In genomic region chr13:42095826-42096515, GRCm38 (mm10) we compare ENCODE assay signal across 11 mouse cellular contexts. TPM values are rescaled to one million over a fixed set of nuclear protein-coding genes. Genes with fewer than 3 reads are reported as not detected.
DNase-seq lines count a peak whose midpoint lies in the region; ATAC-seq and TF ChIP-seq lines count a peak whose summit lies in the region.
"Had no signal": no experiment of that assay in that cellular context is flagged by ENCODE, and none has a peak within 500 bp of the region (broad histone marks: within the 10 kb centered on the region; RNA-seq: fewer than 3 reads in every experiment).

No protein-coding gene starts in this region.

- in situ Hi-C loops in CH12.LX (cut with MboI; ENCODE audit: low pct_ligation_motif_present, low pct_unique_long_range_greater_than_20kb, low sequenced_read_pairs), result no loop called here

- no peak for TF ChIP-seq RAD21 in CH12.LX (IDR thresholded peaks at IDR 0.05; ENCODE audit: low read depth, low read length)

- no peak for TF ChIP-seq CTCF in CH12.LX (conservative IDR thresholded peaks at IDR 0.05 in 1 of 2, IDR thresholded peaks at IDR 0.05 in 1 of 2; ENCODE audit: low read depth in 2 of 2, low read length in 2 of 2)

- peak overlapping the region; percentile 58 for H3K9ac ChIP-seq in heart, embryonic 16.5 days (ENCODE audit: low read length)
- H3K9ac ChIP-seq in CH12.LX (ENCODE audit: insufficient read depth, low read depth), result peak overlapping the region; percentile 17; the same call in 1 of the 2 replicates
- H3K9ac ChIP-seq in hindbrain, embryonic 16.5 days (ENCODE audit: low read depth, low read length), result no peak overlapping the region; the same call in 1 of the 2 replicates
- H3K9ac ChIP-seq: lung, embryonic 14.5 days had no signal

- no peaks in the 10 kb centered on the region for H3K36me3 ChIP-seq in heart, embryonic 16.5 days (ENCODE audit: control insufficient read depth, insufficient read depth)
- H3K36me3 ChIP-seq in CH12.LX (replicated peaks in 1 of 2; ENCODE audit: control insufficient read depth in 1 of 2, insufficient read depth in 1 of 2, low read length in 1 of 2), result peaks cover 31 to 71% of the 10 kb centered on the region in 2 experiments
- H3K36me3 ChIP-seq in hindbrain, embryonic 16.5 days (ENCODE audit: control insufficient read depth, insufficient read depth, low read length), result no peaks in the 10 kb centered on the region

- DNase-seq in heart, adult 9 months (ENCODE audit: low spot score in 2 of 2), result no peak
- DNase-seq in CH12.LX (ENCODE audit: extremely low read depth), result peak; percentile 77
- peak; percentile 70 for DNase-seq in retina, postnatal 1 day
- DNase-seq in urinary bladder, postnatal 10 days (ENCODE audit: low spot score), result no peak
- DNase-seq in ovary, postnatal 14 days (ENCODE audit: low spot score), result no peak
- DNase-seq in c-Kit-positive CD71-positive TER-119-positive erythroid progenitor cells, embryonic 14.5 days (ENCODE audit: low spot score), result no peak
- DNase-seq: cerebellum, adult 8-10 months; kidney, adult 11 months; lung, embryonic 14.5 days had no signal

- H3K9me3 ChIP-seq in heart, embryonic 16.5 days (replicated peaks; ENCODE audit: control insufficient read depth, low read length), result peaks cover 5% of the 10 kb centered on the region; the same call in 1 of the 2 replicates
- peaks cover 7% of the 10 kb centered on the region for H3K9me3 ChIP-seq in CH12.LX (replicated peaks; ENCODE audit: low read length)
- no peaks in the 10 kb centered on the region for H3K9me3 ChIP-seq in hindbrain, embryonic 16.5 days (ENCODE audit: control insufficient read depth, low read length)

- TF ChIP-seq EP300 in CH12.LX (IDR thresholded peaks at IDR 0.05; ENCODE audit: low read length), result no peak; the same call in 1 of the 2 replicates

- dilution Hi-C loops in CH12.LX (cut with MboI; ENCODE audit: extremely low pct_ligation_motif_present, extremely low pct_unique_long_range_greater_than_20kb, low sequenced_read_pairs), result no loop called here

- 43% methylated on average over 10 of the region's 10 CpGs for WGBS in heart, embryonic 16.5 days
- WGBS in hindbrain, embryonic 16.5 days, result 71% methylated on average over 10 of the region's 10 CpGs

- no peak overlapping the region for H3K4me3 ChIP-seq in heart, embryonic 16.5 days (ENCODE audit: low read length)
- H3K4me3 ChIP-seq in CH12.LX (replicated peaks in 1 of 3; ENCODE audit: low read depth in 2 of 3, low read length in 2 of 3, poor library complexity in 1 of 3), result peak overlapping the region in 1 of 3 experiments; percentile 3
- H3K4me3 ChIP-seq in hindbrain, embryonic 16.5 days (ENCODE audit: low read length), result no peak overlapping the region

- H3K79me2 ChIP-seq in CH12.LX (replicated peaks; ENCODE audit: control insufficient read depth, extremely low read depth, insufficient read depth, poor library complexity, severe bottlenecking), result peaks cover 75% of the 10 kb centered on the region

- H3K27me3 ChIP-seq in heart, embryonic 16.5 days (ENCODE audit: control insufficient read depth, insufficient read depth, low read length), result no peaks in the 10 kb centered on the region
- H3K27me3 ChIP-seq in CH12.LX (replicated peaks), result no peaks in the 10 kb centered on the region
- H3K27me3 ChIP-seq in hindbrain, embryonic 16.5 days (replicated peaks; ENCODE audit: control insufficient read depth, insufficient read depth, low read length), result no peaks in the 10 kb centered on the region

- peak; percentile 65 for TF ChIP-seq POLR2A in CH12.LX (IDR thresholded peaks at IDR 0.05; ENCODE audit: low read depth, low read length)

- H3K4me1 ChIP-seq in heart, embryonic 16.5 days (ENCODE audit: control insufficient read depth, insufficient read depth, low read length), result peaks cover 32% of the 10 kb centered on the region
- peaks cover 36 to 75% of the 10 kb centered on the region in 2 experiments for H3K4me1 ChIP-seq in CH12.LX (ENCODE audit: control insufficient read depth in 1 of 2, insufficient read depth in 2 of 2)
- H3K4me1 ChIP-seq in hindbrain, embryonic 16.5 days (ENCODE audit: control insufficient read depth, insufficient read depth, low read depth, low read length), result peaks cover 14% of the 10 kb centered on the region

- peak; percentile 80 for ATAC-seq in heart, embryonic 16.5 days (replicated peaks; ENCODE audit: extremely low read depth, insufficient read depth, low FRiP score)
- peak; percentile 35; the same call in 1 of the 2 replicates for ATAC-seq in hindbrain, embryonic 16.5 days

- H3K27ac ChIP-seq in heart, embryonic 16.5 days (ENCODE audit: low read length), result peak overlapping the region; percentile 74
- peak overlapping the region; percentile 87 for H3K27ac ChIP-seq in CH12.LX (ENCODE audit: insufficient read depth, low read depth)
- peak overlapping the region; percentile 51 for H3K27ac ChIP-seq in hindbrain, embryonic 16.5 days (ENCODE audit: low read depth, low read length)

- H3K4me2 ChIP-seq in heart, embryonic 16.5 days (ENCODE audit: low read depth, low read length), result peak overlapping the region; percentile 45
- peak overlapping the region; percentile 53 for H3K4me2 ChIP-seq in CH12.LX (ENCODE audit: insufficient read depth, low read depth, poor library complexity, severe bottlenecking)
- no peak overlapping the region for H3K4me2 ChIP-seq in hindbrain, embryonic 16.5 days (ENCODE audit: low read length)
- H3K4me2 ChIP-seq: lung, embryonic 14.5 days had no signal

TF ChIP-seq in CH12.LX, 34 proteins besides CTCF, POLR2A, EP300 and RAD21:
- TF ChIP-seq E2F4 (IDR thresholded peaks at IDR 0.05; ENCODE audit: insufficient replicate concordance, low read depth, low read length) (no peak), MYC (IDR thresholded peaks at IDR 0.05; ENCODE audit: low read depth, low read length) (0 out of 2 replicates have a peak, but pooled peaks have one; percentile 53), JUND (conservative IDR thresholded peaks at IDR 0.05; ENCODE audit: low read depth, low read length) (no peak), KAT2A (IDR thresholded peaks at IDR 0.05; ENCODE audit: insufficient replicate concordance, low read length) (no peak), GABPA (IDR thresholded peaks at IDR 0.05; ENCODE audit: insufficient replicate concordance, low read depth, low read length) (no peak), ZNF384 (IDR thresholded peaks at IDR 0.05; ENCODE audit: low read depth, low read length) (peak; percentile 71), UBTF (IDR thresholded peaks at IDR 0.05; ENCODE audit: low read depth, low read length) (no peak), TCF12 (IDR thresholded peaks at IDR 0.05; ENCODE audit: low read depth, low read length) (peak; percentile 31; the same call in 1 of the 2 replicates), SIN3A (IDR thresholded peaks at IDR 0.05; ENCODE audit: low read length) (peak; percentile 86; the same call in 1 of the 2 replicates), MXI1 (IDR thresholded peaks at IDR 0.05; ENCODE audit: low read depth, low read length) (peak; percentile 81), RCOR1 (conservative IDR thresholded peaks at IDR 0.05; ENCODE audit: low read depth, low read length) (no peak), ELF1 (IDR thresholded peaks at IDR 0.05; ENCODE audit: low read depth, low read length) (peak; percentile 17; the same call in 1 of the 2 replicates), MAX (IDR thresholded peaks at IDR 0.05; ENCODE audit: low read length) (peak; percentile 56; the same call in 1 of the 2 replicates), ZKSCAN1 (IDR thresholded peaks at IDR 0.05; ENCODE audit: borderline replicate concordance, low read depth, low read length) (no peak), BHLHE40 (IDR thresholded peaks at IDR 0.05; ENCODE audit: low read depth, low read length) (0 out of 2 replicates have a peak, but pooled peaks have one; percentile 29), ZC3H11A (IDR thresholded peaks at IDR 0.05; ENCODE audit: low read depth, low read length) (no peak), SMC3 (IDR thresholded peaks at IDR 0.05; ENCODE audit: low read depth, low read length) (peak; percentile 2; the same call in 1 of the 2 replicates), NRF1 (IDR thresholded peaks at IDR 0.05; ENCODE audit: low read depth, low read length) (no peak), POLR2AphosphoS2 (IDR thresholded peaks at IDR 0.05; ENCODE audit: low read depth, low read length) (no peak)

RNA-seq across cellular contexts. Expression of gene Hivep1, which starts 44.1 kb away (rescaled TPM):
- polyA plus RNA-seq in heart, embryonic 16.5 days (2015; fragmentation: Nextera tagmentation; extraction: Ambion mirVana), result 4.0 and 4.1 TPM in 2 replicates
- 18.5 and 24.9 TPM in 2 replicates for total RNA-seq in CH12.LX (2012; rRNA removed)
- 7.0 and 7.5 TPM in 2 replicates for total RNA-seq in CH12.LX (2014; rRNA removed)
- 46.4 and 53.3 TPM in 2 replicates for polyA plus RNA-seq in CH12.LX (2012; ENCODE audit: insufficient read length, low read depth)
- 14.9 and 15.0 TPM in 2 replicates for polyA plus RNA-seq in hindbrain, embryonic 16.5 days (2015; fragmentation: Nextera tagmentation; extraction: Ambion mirVana)

Comparison
In these comparisons a context has a peak if more than half of its experiments do, and no peak if none do; other contexts are left out.
1. DNase-seq: peak in CH12.LX (single experiment) and retina, postnatal 1 day (single experiment); none in heart, adult 9 months (0 of 2), urinary bladder, postnatal 10 days (single experiment), ovary, postnatal 14 days (single experiment) and c-Kit-positive CD71-positive TER-119-positive erythroid progenitor cells, embryonic 14.5 days (single experiment).
2. Peak in every context shown above with its lines, with median percentiles within 50 percentile points of each other: H3K27ac ChIP-seq.